Mouse (Mus musculus): Measurements from ENCODE around the gene Pga5. TPM values are rescaled to one million over a fixed set of nuclear protein-coding genes. Genes with fewer than 3 reads are reported as not detected.

Gene Pga5
- polyA plus RNA-seq, 1 experiment from 2014 or later, result not detected

DNA sequence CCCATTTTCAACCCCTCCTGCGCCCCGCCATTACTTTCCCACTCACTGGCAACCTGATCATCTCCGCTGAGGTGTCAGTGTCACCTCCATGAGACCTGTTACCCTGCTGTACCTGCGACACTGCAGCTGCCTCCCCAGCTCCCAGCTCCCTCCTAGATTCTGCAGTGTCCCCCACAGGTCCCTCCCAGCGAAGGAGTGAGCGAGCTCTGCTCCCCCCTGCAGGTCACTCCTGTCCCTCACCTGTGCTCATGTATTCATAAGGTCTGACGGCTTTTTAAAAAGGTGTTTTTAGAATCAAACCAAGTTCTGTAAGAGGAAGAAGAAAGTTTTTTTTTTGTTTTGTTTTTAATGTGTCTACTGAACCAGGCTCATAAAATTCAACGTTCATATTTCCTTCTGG, 24.3 kb upstream of the Pga5 start:
- no peak overlapping the region for H3K27ac ChIP-seq (ENCODE audit: low read depth)
- H3K4me1 ChIP-seq (ENCODE audit: insufficient read depth), result peaks cover 29% of the 10 kb centered on the region
- no peak for TF ChIP-seq CTCF (IDR thresholded peaks at IDR 0.05; ENCODE audit: low read depth)
- H3K4me2 ChIP-seq, result no peak overlapping the region
- DNase-seq, result no peak
- peaks cover 6% of the 10 kb centered on the region for H3K36me3 ChIP-seq (ENCODE audit: insufficient read depth)
- WGBS, result 67% methylated on average over 8 of the region's 8 CpGs
- no peak overlapping the region for H3K9ac ChIP-seq
- H3K27me3 ChIP-seq (ENCODE audit: insufficient read depth, low read length), result no peaks in the 10 kb centered on the region
- ATAC-seq (ENCODE audit: insufficient read depth), result no peak
- no peak overlapping the region for H3K4me3 ChIP-seq (ENCODE audit: low read depth, low read length)
- H3K9me3 ChIP-seq (ENCODE audit: low read depth, low read length), result no peaks in the 10 kb centered on the region

DNA sequence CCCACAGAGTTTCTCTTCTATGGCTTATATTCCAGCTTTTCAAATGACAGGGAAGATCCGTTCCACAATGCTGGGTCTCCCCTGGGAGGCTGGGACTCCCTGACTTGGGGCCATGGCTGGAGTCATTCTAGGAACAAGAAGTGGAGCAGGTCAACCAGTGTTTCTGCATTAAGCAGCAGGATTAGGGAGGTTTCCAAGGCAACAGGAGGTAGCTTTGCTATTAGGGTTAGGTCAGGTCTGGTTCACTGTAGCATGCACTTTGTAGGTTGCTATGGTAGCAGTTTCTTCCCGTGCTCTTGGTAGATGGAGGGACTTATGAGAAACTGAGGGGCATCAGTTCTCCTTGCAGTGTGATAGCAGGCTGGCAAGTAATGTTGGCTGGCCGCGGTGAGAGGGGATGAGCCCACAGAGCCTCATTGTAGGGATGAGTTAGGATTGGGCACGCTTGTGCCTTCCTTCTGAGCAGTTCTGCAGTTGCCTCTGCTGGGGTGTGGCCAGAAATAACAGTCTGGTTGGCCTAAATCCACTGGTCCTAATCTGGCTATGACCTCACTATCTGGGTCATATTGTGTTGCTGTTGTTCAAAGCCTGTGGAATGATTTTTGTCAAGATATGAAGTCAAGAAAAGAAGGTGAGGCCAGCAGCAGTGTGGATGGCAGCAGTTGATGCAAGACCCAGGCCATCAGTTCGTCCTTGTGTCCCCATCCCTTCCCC, 23.3 kb upstream of the Pga5 start:
- ATAC-seq (ENCODE audit: insufficient read depth), result no peak

DNA sequence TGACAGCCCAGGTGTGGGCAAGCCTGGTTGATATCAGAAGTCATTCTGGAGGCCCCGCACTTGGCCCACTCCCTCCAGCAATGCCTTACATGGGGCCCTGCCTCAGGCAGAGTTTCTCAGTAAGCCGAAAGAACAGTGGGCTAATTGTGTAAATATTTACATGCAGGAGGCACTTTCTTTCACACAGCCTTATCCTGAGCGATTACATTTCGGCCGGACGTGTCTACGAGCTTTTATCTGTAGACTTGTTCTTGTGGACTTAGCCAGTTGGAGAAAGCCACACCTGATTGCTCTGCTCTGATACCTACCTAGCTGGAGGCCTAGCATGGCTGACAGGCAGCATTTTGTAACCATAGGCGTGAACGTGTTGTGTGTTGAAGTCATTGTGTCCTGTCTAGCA, 22.0 kb upstream of the Pga5 start:
- no peaks in the 10 kb centered on the region for H3K27me3 ChIP-seq (ENCODE audit: insufficient read depth, low read length)
- WGBS, result 30% methylated on average over 9 of the region's 9 CpGs
- H3K36me3 ChIP-seq (ENCODE audit: insufficient read depth), result no peaks in the 10 kb centered on the region
- ATAC-seq (ENCODE audit: insufficient read depth) (peak; percentile 75), DNase-seq (peak; percentile 62)
- H3K4me1 ChIP-seq (ENCODE audit: insufficient read depth), result peaks cover 35% of the 10 kb centered on the region
- H3K9ac ChIP-seq, result no peak overlapping the region
- H3K4me2 ChIP-seq, result peak overlapping the region; percentile 27
- no peak overlapping the region for H3K4me3 ChIP-seq (ENCODE audit: low read depth, low read length)
- H3K27ac ChIP-seq (ENCODE audit: low read depth), result peak overlapping the region; percentile 76
- TF ChIP-seq CTCF (IDR thresholded peaks at IDR 0.05; ENCODE audit: low read depth), result no peak
- H3K9me3 ChIP-seq (ENCODE audit: low read depth, low read length), result no peaks in the 10 kb centered on the region

More for the DNA sequence above, 23.3 kb upstream of the Pga5 start:
- no peak overlapping the region for H3K4me3 ChIP-seq (ENCODE audit: low read depth, low read length)
- no peak for DNase-seq
- no peaks in the 10 kb centered on the region for H3K36me3 ChIP-seq (ENCODE audit: insufficient read depth)
- no peak overlapping the region for H3K4me2 ChIP-seq
- TF ChIP-seq CTCF (IDR thresholded peaks at IDR 0.05; ENCODE audit: low read depth), result no peak
- no peaks in the 10 kb centered on the region for H3K27me3 ChIP-seq (ENCODE audit: insufficient read depth, low read length)
- H3K9ac ChIP-seq, result no peak overlapping the region
- WGBS, result 70% methylated on average over 6 of the region's 6 CpGs
- peaks cover 32% of the 10 kb centered on the region for H3K4me1 ChIP-seq (ENCODE audit: insufficient read depth)
- no peak overlapping the region for H3K27ac ChIP-seq (ENCODE audit: low read depth)
- no peaks in the 10 kb centered on the region for H3K9me3 ChIP-seq (ENCODE audit: low read depth, low read length)

DNA sequence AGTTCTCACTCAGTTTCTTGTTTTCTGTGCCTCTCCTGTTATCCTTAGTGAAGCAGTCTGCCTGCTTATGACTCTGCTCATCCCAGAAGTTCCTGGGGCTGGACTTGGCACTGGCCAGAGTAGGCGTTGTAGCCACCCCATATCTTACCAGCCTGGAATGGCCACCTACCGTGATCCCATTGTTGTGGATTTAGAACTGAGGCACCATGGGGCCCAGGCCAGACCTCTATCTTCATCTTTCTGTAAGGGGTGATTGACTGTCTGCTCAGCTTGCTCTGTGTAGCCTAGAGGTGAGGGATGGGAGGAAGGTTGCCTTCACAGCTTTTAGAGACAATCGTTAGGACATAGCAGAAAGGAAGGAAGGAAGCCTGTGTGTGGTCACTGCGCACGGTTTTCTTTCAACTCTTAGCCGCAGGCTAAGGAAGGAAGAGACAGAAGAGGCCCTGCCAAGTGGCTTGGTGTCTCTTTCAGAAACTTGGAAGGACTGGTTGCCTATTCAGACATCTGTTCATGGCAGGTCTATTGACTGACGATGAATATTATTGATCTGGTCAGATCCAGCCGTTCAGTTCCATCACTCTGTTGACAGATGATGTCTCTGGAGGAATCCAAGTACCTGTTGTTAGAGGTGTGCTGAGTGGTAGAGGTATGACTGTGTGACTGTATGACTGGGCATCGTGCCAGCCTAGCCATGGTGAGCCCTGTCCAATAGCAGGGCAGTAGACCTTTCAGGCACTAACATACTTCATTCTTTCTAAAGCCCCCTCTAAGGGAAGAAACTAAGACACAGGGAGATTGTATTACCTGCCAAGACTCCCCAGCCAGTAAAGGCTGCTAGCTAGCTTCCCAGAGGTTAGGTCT, 20.5 kb upstream of the Pga5 start:
- Histone ChIP-seq H3K27ac (ENCODE audit: low read depth) (peak overlapping the region; percentile 76), H3K9me3 (ENCODE audit: low read depth, low read length) (no peaks in the 10 kb centered on the region), H3K9ac (no peak overlapping the region), H3K27me3 (ENCODE audit: insufficient read depth, low read length) (no peaks in the 10 kb centered on the region), H3K4me1 (ENCODE audit: insufficient read depth) (peaks cover 35% of the 10 kb centered on the region), H3K36me3 (ENCODE audit: insufficient read depth) (no peaks in the 10 kb centered on the region), H3K4me3 (ENCODE audit: low read depth, low read length) (no peak overlapping the region), H3K4me2 (no peak overlapping the region)
- no peak for TF ChIP-seq CTCF (IDR thresholded peaks at IDR 0.05; ENCODE audit: low read depth)
- DNase-seq (peak; percentile 47), ATAC-seq (ENCODE audit: insufficient read depth) (peak; percentile 39; the same call in 1 of the 2 replicates)
- WGBS, result 59% methylated on average over 9 of the region's 9 CpGs

DNA sequence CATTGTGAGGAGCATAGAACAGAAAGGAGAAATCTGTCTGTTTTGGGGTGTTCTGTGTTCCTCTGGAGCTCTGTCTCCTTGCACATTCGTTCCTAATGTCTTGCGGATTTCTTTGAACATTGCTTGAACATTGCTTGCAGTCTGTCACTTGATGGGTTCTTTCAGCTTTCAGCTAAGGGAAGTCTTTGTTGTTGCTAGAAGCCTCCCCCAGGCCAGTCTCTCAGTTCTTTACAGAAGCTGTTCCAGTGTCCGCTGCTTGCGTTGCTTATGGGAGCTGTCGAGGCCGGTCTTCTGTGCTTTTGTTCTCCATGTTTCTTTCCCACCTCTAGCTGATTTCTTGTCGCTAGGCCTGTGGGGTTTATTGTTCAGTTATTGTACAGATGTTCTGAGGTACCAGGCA, 17.9 kb upstream of the Pga5 start:
- DNase-seq, result no peak
- no peak for ATAC-seq (ENCODE audit: insufficient read depth)
- H3K9ac ChIP-seq, result no peak overlapping the region
- H3K4me3 ChIP-seq (ENCODE audit: low read depth, low read length), result no peak overlapping the region
- no peaks in the 10 kb centered on the region for H3K27me3 ChIP-seq (ENCODE audit: insufficient read depth, low read length)
- WGBS, result 54% methylated on average over 7 of the region's 7 CpGs
- H3K9me3 ChIP-seq (ENCODE audit: low read depth, low read length), result no peaks in the 10 kb centered on the region
- H3K27ac ChIP-seq (ENCODE audit: low read depth), result peak overlapping the region; percentile 14; the same call in 1 of the 2 replicates
- peaks cover 37% of the 10 kb centered on the region for H3K4me1 ChIP-seq (ENCODE audit: insufficient read depth)
- no peak for TF ChIP-seq CTCF (IDR thresholded peaks at IDR 0.05; ENCODE audit: low read depth)
- no peak overlapping the region for H3K4me2 ChIP-seq
- no peaks in the 10 kb centered on the region; the same call in 1 of the 2 replicates for H3K36me3 ChIP-seq (ENCODE audit: insufficient read depth)

DNA sequence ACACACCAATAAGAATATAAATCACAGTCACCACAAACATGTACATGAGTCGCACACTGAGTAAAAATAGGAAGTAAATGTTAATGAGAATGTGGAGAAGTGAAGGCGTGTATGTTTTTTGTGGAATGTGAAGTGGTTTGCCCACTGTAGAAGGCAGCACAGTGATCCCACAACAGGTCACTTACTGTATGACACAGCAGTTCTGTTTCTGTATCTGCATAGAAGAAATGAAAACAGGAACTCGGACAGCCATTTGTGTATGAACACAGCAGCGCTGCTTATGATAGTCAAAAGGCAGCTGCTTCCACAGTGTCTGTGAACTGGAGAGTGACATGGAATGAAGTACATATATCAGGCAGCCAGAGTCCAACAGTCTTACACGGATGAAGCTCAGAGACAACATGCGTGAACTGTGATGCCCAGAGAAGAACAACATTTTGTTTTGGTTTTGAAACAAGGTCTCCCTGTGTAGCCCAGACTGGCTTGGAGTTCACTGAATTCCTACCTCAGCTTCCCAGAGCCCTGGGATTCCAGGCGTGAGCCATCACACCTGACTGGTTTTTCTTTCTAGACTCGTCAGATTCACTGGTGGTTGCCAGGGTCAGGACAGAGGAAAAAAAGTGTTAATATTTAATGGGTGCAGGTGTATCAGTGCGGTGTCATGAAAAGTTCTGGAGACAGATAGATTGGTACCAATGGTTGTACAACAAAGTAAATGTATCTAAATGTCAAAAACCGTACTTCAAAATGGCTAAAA, 16.2 kb upstream of the Pga5 start:
- Histone ChIP-seq H3K4me1 (ENCODE audit: insufficient read depth) (peaks cover 32% of the 10 kb centered on the region), H3K9me3 (ENCODE audit: low read depth, low read length) (no peaks in the 10 kb centered on the region), H3K27me3 (ENCODE audit: insufficient read depth, low read length) (no peaks in the 10 kb centered on the region), H3K4me3 (ENCODE audit: low read depth, low read length) (no peak overlapping the region), H3K27ac (ENCODE audit: low read depth) (no peak overlapping the region), H3K9ac (no peak overlapping the region), H3K36me3 (ENCODE audit: insufficient read depth) (no peaks in the 10 kb centered on the region; the same call in 1 of the 2 replicates), H3K4me2 (no peak overlapping the region)
- WGBS, result 80% methylated on average over 10 of the region's 10 CpGs
- ATAC-seq (ENCODE audit: insufficient read depth) (no peak), DNase-seq (no peak)
- TF ChIP-seq CTCF (IDR thresholded peaks at IDR 0.05; ENCODE audit: low read depth), result no peak
